Mouse (Mus musculus): Measurements from ENCODE around the gene Hsph1. TPM values are rescaled to one million over a fixed set of nuclear protein-coding genes. Genes with fewer than 3 reads are reported as not detected.

Gene Hsph1
- polyA plus RNA-seq, 1 experiment from 2014 or later: 26.4 TPM

Other genes starting within 250 kb of the Hsph1 start
- 1.9 and 2.0 TPM in 2 replicates for gene Medag, start 224.6 kb downstream of the Hsph1 start, polyA plus RNA-seq (2015; fragmentation: Nextera tagmentation; extraction: Ambion mirVana)
- 0.31 and 0.89 TPM in 2 replicates for gene Tex26, start 196.7 kb downstream of the Hsph1 start, polyA plus RNA-seq (2015; fragmentation: Nextera tagmentation; extraction: Ambion mirVana)
- 0.13 TPM in 1 of 2 replicates, not detected in the other for gene Wdr95, start 107.7 kb downstream of the Hsph1 start, polyA plus RNA-seq (2015; fragmentation: Nextera tagmentation; extraction: Ambion mirVana)
- 8.0 and 8.6 TPM in 2 replicates for gene B3glct, start 41.9 kb upstream of the Hsph1 start, polyA plus RNA-seq (2015; fragmentation: Nextera tagmentation; extraction: Ambion mirVana)

All from heart, embryonic 15.5 days (tissue).